Mouse (Mus musculus): Measurements from ENCODE around the gene H2-Eb1. TPM values are rescaled to one million over a fixed set of nuclear protein-coding genes. Genes with fewer than 3 reads are reported as not detected.

The H2-Eb1 gene
- polyA plus RNA-seq, 1 experiment from 2014 or later = 6.9 TPM

DNA sequence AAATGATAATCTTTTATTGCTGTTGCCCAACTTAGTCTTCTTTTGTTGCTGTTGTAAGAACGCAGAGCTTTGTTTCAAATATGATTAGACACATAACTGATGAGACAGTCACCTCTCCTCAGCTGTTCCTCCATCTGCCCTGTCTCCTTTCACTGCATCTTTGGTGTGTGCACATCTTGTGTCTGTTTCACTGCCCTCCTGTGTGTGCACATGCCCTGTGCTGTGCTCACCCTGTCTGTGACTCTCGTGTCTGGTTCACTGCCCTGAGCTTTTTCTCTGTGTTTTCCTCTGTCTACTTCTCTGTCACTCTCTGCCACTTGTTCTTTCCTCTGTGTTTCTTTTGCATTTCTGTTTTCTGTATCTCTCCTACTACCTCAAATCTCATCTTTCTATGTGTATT is 35.4 kb upstream of the H2-Eb1 start:
- H3K4me3 ChIP-seq (replicated peaks) = no peak overlapping the region
- no peak overlapping the region for H3K27ac ChIP-seq
- no peak overlapping the region for H3K9ac ChIP-seq
- H3K36me3 ChIP-seq = no peaks in the 10 kb centered on the region
- H3K4me2 ChIP-seq (replicated peaks) = no peak overlapping the region
- no peaks in the 10 kb centered on the region for H3K9me3 ChIP-seq
- H3K4me1 ChIP-seq (replicated peaks) = peaks cover under 1% of the 10 kb centered on the region; the same call in 1 of the 2 replicates
- no peak for ATAC-seq
- H3K27me3 ChIP-seq (replicated peaks) = peaks cover 2% of the 10 kb centered on the region; the same call in 1 of the 2 replicates
- WGBS = 82% methylated on average over 2 of the region's 2 CpGs

GRCm38 (mm10) chr17:34270940-34271339 is 34.7 kb upstream of the H2-Eb1 start:
- Histone ChIP-seq H3K4me2 (replicated peaks) (no peak overlapping the region), H3K9ac (no peak overlapping the region), H3K9me3 (no peaks in the 10 kb centered on the region), H3K27ac (no peak overlapping the region), H3K4me1 (replicated peaks) (no peaks in the 10 kb centered on the region), H3K4me3 (replicated peaks) (no peak overlapping the region), H3K36me3 (no peaks in the 10 kb centered on the region), H3K27me3 (replicated peaks) (no peaks in the 10 kb centered on the region)
- no peak for ATAC-seq
- WGBS = 78% methylated on average over 2 of the region's 2 CpGs

GRCm38 (mm10) chr17:34272102-34272501 is 33.6 kb upstream of the H2-Eb1 start:
- Histone ChIP-seq H3K4me1 (replicated peaks) (no peaks in the 10 kb centered on the region), H3K4me3 (replicated peaks) (no peak overlapping the region), H3K36me3 (no peaks in the 10 kb centered on the region), H3K4me2 (replicated peaks) (no peak overlapping the region), H3K27me3 (replicated peaks) (no peaks in the 10 kb centered on the region), H3K9ac (no peak overlapping the region), H3K9me3 (no peaks in the 10 kb centered on the region), H3K27ac (no peak overlapping the region)
- 75% methylated on average over 1 of the region's 1 CpGs for WGBS
- ATAC-seq = no peak

DNA sequence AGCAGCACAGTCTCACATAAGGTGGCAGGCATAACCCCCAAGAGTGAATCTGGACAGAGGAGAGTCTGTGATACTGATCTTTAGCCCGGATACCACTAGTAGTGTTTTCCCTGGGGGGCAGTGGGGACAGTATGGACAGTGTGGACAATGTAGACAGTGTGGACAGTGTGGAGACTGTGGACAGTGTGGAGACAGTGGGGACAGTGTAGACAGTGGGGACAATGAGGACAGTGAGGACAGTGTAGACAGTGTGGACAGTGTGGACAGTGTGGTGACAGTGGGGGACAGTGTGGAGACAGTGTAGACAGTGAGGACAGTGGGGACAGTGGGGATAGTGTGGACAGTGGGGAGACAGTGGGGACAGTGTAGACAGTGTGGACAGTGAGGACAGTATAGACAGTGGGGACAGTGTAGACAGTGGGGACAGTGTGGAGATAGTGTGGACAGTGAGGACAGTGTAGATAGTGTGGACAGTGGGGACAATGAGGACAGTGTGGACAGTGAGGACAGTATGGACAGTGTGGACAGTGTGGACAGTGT is 25.1 kb upstream of the H2-Eb1 start:
- Histone ChIP-seq H3K4me1 (replicated peaks) (no peaks in the 10 kb centered on the region), H3K9me3 (no peaks in the 10 kb centered on the region), H3K36me3 (no peaks in the 10 kb centered on the region), H3K9ac (no peak overlapping the region), H3K27ac (no peak overlapping the region), H3K4me2 (replicated peaks) (no peak overlapping the region), H3K27me3 (replicated peaks) (no peaks in the 10 kb centered on the region; the same call in 1 of the 2 replicates), H3K4me3 (replicated peaks) (no peak overlapping the region)
- 87% methylated on average over 1 of the region's 1 CpGs for WGBS
- no peak for ATAC-seq

DNA sequence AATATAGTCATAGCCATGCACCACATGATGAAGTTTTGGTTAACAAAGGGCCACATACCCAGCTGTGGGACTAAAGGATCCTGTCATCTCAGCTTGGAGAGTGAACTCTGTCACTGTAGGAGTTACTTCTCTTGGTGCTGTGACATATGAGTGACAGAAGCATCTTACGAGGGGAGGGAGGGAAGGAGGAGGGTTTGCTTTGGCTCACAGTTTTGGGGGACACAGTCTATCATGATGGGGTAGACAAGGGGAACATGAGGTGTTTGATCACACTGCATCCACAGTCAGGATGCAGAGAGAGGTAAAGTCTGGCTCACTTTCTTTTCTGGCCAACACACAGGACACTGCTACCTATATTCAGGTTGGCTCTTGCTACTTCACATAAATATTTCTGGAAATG is 23.8 kb upstream of the H2-Eb1 start:
- Histone ChIP-seq H3K4me2 (replicated peaks) (no peak overlapping the region), H3K36me3 (no peaks in the 10 kb centered on the region), H3K4me3 (replicated peaks) (no peak overlapping the region), H3K9me3 (no peaks in the 10 kb centered on the region), H3K27me3 (replicated peaks) (no peaks in the 10 kb centered on the region; the same call in 1 of the 2 replicates), H3K4me1 (replicated peaks) (no peaks in the 10 kb centered on the region), H3K9ac (no peak overlapping the region), H3K27ac (no peak overlapping the region)
- 63% methylated on average over 1 of the region's 1 CpGs for whole genome bisulfite sequencing
- ATAC-seq = no peak

- H3K36me3 ChIP-seq = no peaks in the 10 kb centered on the region
- ATAC-seq = no peak
- H3K27me3 ChIP-seq (replicated peaks) = no peaks in the 10 kb centered on the region; the same call in 1 of the 2 replicates
- H3K4me1 ChIP-seq (replicated peaks) = no peaks in the 10 kb centered on the region
- H3K4me2 ChIP-seq (replicated peaks) = no peak overlapping the region
- no peak overlapping the region for H3K27ac ChIP-seq
- no peaks in the 10 kb centered on the region for H3K9me3 ChIP-seq
- 66% methylated on average over 4 of the region's 4 CpGs for WGBS
- H3K9ac ChIP-seq = no peak overlapping the region
- H3K4me3 ChIP-seq (replicated peaks) = no peak overlapping the region
Measured at GRCm38 (mm10) chr17:34285371-34285770, 20.3 kb upstream of the H2-Eb1 start.

- H3K9ac ChIP-seq = no peak overlapping the region
Measured at GRCm38 (mm10) chr17:34285848-34286247, 19.8 kb upstream of the H2-Eb1 start.

DNA sequence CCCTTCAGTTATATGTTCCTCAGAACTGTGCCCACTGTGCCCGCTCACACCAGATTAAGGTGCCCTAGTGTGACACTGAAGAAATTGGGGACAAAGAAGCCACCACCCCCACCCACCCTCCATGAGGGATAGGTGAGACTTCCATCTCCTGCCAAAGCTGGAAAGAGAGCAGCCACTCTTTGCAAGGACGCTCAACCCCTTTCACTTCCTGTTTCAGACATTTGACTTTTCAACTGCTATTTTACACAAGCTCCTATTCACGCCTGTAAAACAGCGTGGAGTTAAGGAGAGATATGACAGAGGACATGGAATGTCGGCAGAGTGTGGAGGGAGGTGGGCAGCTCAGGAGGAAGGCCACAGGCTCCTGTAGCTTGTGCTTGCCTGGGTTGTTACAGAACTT is 19.2 kb upstream of the H2-Eb1 start:
- Histone ChIP-seq H3K27me3 (replicated peaks) (no peaks in the 10 kb centered on the region), H3K9me3 (no peaks in the 10 kb centered on the region), H3K4me3 (replicated peaks) (no peak overlapping the region), H3K9ac (no peak overlapping the region), H3K4me1 (replicated peaks) (no peaks in the 10 kb centered on the region), H3K4me2 (replicated peaks) (no peak overlapping the region), H3K27ac (no peak overlapping the region), H3K36me3 (no peaks in the 10 kb centered on the region)
- 75% methylated on average over 5 of the region's 5 CpGs for WGBS
- no peak for ATAC-seq

More at GRCm38 (mm10) chr17:34285848-34286247, 19.8 kb upstream of the H2-Eb1 start:
- Histone ChIP-seq H3K36me3 (no peaks in the 10 kb centered on the region), H3K27me3 (replicated peaks) (no peaks in the 10 kb centered on the region; the same call in 1 of the 2 replicates), H3K27ac (no peak overlapping the region), H3K9me3 (no peaks in the 10 kb centered on the region), H3K4me1 (replicated peaks) (no peaks in the 10 kb centered on the region), H3K4me3 (replicated peaks) (no peak overlapping the region), H3K4me2 (replicated peaks) (no peak overlapping the region)
- ATAC-seq = no peak
- 34% methylated on average over 4 of the region's 4 CpGs for WGBS

- Histone ChIP-seq H3K9me3 (no peaks in the 10 kb centered on the region), H3K36me3 (no peaks in the 10 kb centered on the region), H3K27me3 (replicated peaks) (no peaks in the 10 kb centered on the region), H3K4me3 (replicated peaks) (no peak overlapping the region), H3K9ac (no peak overlapping the region), H3K4me2 (replicated peaks) (no peak overlapping the region), H3K4me1 (replicated peaks) (no peaks in the 10 kb centered on the region), H3K27ac (no peak overlapping the region)
- WGBS = 67% methylated on average over 6 of the region's 6 CpGs
- ATAC-seq = no peak
Measured at GRCm38 (mm10) chr17:34286999-34287398, 18.7 kb upstream of the H2-Eb1 start.

DNA sequence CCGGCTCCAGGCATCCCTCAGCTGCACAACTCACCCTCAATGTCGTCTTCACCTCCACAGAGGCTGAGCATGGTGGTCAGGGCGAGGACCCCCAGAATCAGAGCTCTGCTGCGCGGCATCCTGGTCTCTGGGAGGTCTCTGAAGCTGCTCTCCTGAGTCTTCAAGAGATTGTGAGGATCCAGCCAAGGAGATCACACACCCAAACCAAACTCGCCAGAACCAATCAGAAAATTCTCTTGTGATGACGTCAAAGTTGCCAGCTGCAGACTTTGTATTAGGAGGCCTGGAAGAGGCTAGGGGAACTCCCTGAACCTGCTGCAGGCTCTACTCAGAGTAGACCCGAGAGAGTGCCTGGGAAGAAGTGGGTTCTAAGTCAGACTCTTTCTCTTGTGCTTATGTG is 18.0 kb upstream of the H2-Eb1 start, which contains the start of gene H2-Aa:
H2-Aa (minus strand) TSS at position 176 of the 400 bp plus-strand sequence.
- Histone ChIP-seq H3K9me3 (no peaks in the 10 kb centered on the region), H3K36me3 (no peaks in the 10 kb centered on the region), H3K4me1 (replicated peaks) (no peaks in the 10 kb centered on the region), H3K9ac (no peak within 1 kb of the TSS), H3K27ac (no peak within 1 kb of the TSS), H3K4me3 (replicated peaks) (no peak within 1 kb of the TSS), H3K27me3 (replicated peaks) (no peaks in the 10 kb centered on the region), H3K4me2 (replicated peaks) (no peak within 1 kb of the TSS)
- WGBS = 15% methylated on average over 8 of the region's 8 CpGs
- ATAC-seq = peak; percentile 77

GRCm38 (mm10) chr17:34288131-34288530 is 17.5 kb upstream of the H2-Eb1 start:
- no peak overlapping the region for H3K27ac ChIP-seq
- H3K36me3 ChIP-seq = no peaks in the 10 kb centered on the region
- no peaks in the 10 kb centered on the region for H3K27me3 ChIP-seq (replicated peaks)
- H3K9me3 ChIP-seq = no peaks in the 10 kb centered on the region
- H3K9ac ChIP-seq = no peak overlapping the region
- no peak overlapping the region for H3K4me2 ChIP-seq (replicated peaks)
- no peak for ATAC-seq
- H3K4me3 ChIP-seq (replicated peaks) = no peak overlapping the region
- 71% methylated on average over 3 of the region's 3 CpGs for WGBS
- no peaks in the 10 kb centered on the region for H3K4me1 ChIP-seq (replicated peaks)

- Histone ChIP-seq H3K4me2 (replicated peaks) (no peak overlapping the region), H3K4me1 (replicated peaks) (no peaks in the 10 kb centered on the region), H3K27ac (no peak overlapping the region), H3K36me3 (no peaks in the 10 kb centered on the region), H3K9ac (no peak overlapping the region), H3K4me3 (replicated peaks) (no peak overlapping the region), H3K27me3 (replicated peaks) (no peaks in the 10 kb centered on the region), H3K9me3 (no peaks in the 10 kb centered on the region)
- WGBS = 15% methylated on average over 8 of the region's 8 CpGs
- ATAC-seq = peak; percentile 82; the same call in 1 of the 2 replicates
Measured at GRCm38 (mm10) chr17:34291609-34292008, 14.1 kb upstream of the H2-Eb1 start.

DNA sequence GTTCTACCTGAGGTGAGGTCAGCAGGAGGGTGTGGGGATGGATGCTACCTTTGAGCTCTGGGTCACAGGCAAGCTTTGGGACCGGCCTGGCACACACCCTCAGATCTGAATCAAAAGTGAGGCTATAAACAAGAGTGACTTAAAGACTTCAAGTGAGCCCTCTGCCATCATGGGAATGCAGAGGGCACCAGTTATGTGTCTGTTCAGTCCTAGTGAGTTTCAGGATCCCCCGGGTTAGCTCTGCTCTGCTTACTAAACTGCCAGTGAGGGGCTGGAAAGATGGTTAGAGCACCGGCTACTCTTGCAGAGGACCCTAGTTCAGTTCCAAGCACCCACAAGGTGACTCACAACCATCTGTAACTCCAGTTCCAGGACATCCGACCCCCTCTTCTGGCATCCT is 13.1 kb upstream of the H2-Eb1 start:
- Histone ChIP-seq H3K9ac (no peak overlapping the region), H3K9me3 (no peaks in the 10 kb centered on the region), H3K27ac (no peak overlapping the region), H3K4me2 (replicated peaks) (no peak overlapping the region), H3K36me3 (no peaks in the 10 kb centered on the region), H3K4me1 (replicated peaks) (no peaks in the 10 kb centered on the region), H3K4me3 (replicated peaks) (no peak overlapping the region), H3K27me3 (replicated peaks) (no peaks in the 10 kb centered on the region)
- 92% methylated on average over 4 of the region's 4 CpGs for WGBS
- ATAC-seq = no peak

Data from intestine, embryonic 15.5 days (tissue).